Mouse (Mus musculus) megakaryocyte, embryonic 14.5 days (primary cell): ENCODE data around the gene Slc5a11. TPM values are rescaled to one million over a fixed set of nuclear protein-coding genes. Genes with fewer than 3 reads are reported as not detected.

Source experiments
- H3K27me3 ChIP-seq: replicated peaks from 2 replicates; pipeline ENCODE3; 2012; ENCODE audit warnings: inconsistent platforms
- H3K36me3 ChIP-seq: replicated peaks from 2 replicates; pipeline ENCODE3; 2012; ENCODE audit warnings: low read length, inconsistent platforms, mixed read lengths
- H3K4me1 ChIP-seq: 2 replicates; pipeline ENCODE4 v1.6.1; 2012; ENCODE audit warnings: inconsistent platforms
- H3K4me3 ChIP-seq: replicated peaks from 2 replicates; pipeline ENCODE3; 2012; ENCODE audit warnings: moderate library complexity, mild to moderate bottlenecking, inconsistent platforms
- H3K9me3 ChIP-seq: 2 replicates; pipeline ENCODE4 v1.6.1; 2012; ENCODE audit warnings: inconsistent platforms
- FLI1 ChIP-seq: IDR thresholded peaks from 2 replicates; pipeline ENCODE4 v1.6.1; 2012; ENCODE audit warnings: low read length, inconsistent platforms, mixed read lengths
- GATA1 ChIP-seq: IDR thresholded peaks from 3 replicates; pipeline ENCODE4 v1.6.1; 2012; ENCODE audit warnings: mixed read lengths, low read length, inconsistent platforms, borderline replicate concordance
- polyA plus RNA-seq: library from polyadenylated mRNA; stranded (reverse); fragments of >175 nt; gene quantifications from 2 replicates; pipeline ENCODE4 v1.2.3, GENCODE M21; 2012; ENCODE audit warnings: low replicate concordance; ENCODE audit not compliant: insufficient read depth

Slc5a11 gene
- polyA plus RNA-seq, 1 experiment: not detected

GRCm38 (mm10) chr7:123258103-123258502 is 43.5 kb downstream of the Slc5a11 start:
- H3K9me3 ChIP-seq: no peaks in the 10 kb centered on the region
- no peak for TF ChIP-seq FLI1
- no peak for TF ChIP-seq GATA1
- H3K4me3 ChIP-seq: no peak overlapping the region
- no peaks in the 10 kb centered on the region for H3K4me1 ChIP-seq
- no peaks in the 10 kb centered on the region for H3K36me3 ChIP-seq
- peaks cover 8% of the 10 kb centered on the region for H3K27me3 ChIP-seq

DNA sequence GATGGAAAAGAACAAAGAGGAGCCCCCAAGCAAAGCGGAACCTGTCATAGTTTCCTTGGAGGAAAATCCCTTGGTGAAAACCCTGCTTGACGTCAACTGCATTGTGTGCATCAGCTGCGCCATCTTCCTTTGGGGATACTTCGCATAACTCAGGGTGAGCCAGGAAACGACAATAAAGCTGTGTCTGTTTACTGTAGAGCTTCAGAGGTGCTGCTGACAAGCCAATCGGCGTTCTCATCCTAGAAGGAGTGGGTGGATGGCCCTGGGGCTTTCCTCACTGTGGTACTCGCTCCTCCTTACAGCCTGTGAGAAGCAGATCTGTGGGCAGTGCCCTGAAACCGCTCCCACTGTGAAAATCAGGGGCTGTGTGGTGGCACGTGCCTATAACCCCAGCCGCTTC is 58.5 kb downstream of the Slc5a11 start:
- no peaks in the 10 kb centered on the region for H3K9me3 ChIP-seq
- H3K4me1 ChIP-seq: no peaks in the 10 kb centered on the region
- H3K36me3 ChIP-seq: peaks cover 11% of the 10 kb centered on the region
- no peak overlapping the region for H3K4me3 ChIP-seq
- no peaks in the 10 kb centered on the region for H3K27me3 ChIP-seq
- TF ChIP-seq FLI1 (no peak), GATA1 (no peak)

DNA sequence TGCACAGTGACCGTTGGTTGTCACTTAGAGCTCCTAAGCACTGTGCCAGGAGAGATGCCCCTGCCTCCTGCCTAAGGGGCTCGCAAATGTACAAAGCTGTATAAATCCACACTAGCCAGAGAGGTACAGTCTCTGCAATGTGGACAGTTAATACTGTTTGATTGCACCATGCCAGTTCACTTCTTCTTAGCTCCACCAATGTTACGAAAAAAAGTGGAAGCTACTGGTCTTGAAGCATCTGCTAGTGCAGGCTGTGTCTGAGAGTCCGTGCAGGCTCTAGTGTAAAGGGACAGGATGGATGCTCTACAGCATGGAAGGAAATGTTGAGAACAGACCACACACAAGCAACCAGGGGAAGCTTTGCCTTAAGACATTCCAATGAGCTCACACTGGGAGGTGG is 62.0 kb downstream of the Slc5a11 start:
- no peaks in the 10 kb centered on the region for H3K27me3 ChIP-seq
- TF ChIP-seq FLI1: no peak
- no peak for TF ChIP-seq GATA1
- peaks cover 44% of the 10 kb centered on the region for H3K36me3 ChIP-seq
- H3K4me3 ChIP-seq: no peak overlapping the region
- no peaks in the 10 kb centered on the region for H3K4me1 ChIP-seq
- H3K9me3 ChIP-seq: no peaks in the 10 kb centered on the region

DNA sequence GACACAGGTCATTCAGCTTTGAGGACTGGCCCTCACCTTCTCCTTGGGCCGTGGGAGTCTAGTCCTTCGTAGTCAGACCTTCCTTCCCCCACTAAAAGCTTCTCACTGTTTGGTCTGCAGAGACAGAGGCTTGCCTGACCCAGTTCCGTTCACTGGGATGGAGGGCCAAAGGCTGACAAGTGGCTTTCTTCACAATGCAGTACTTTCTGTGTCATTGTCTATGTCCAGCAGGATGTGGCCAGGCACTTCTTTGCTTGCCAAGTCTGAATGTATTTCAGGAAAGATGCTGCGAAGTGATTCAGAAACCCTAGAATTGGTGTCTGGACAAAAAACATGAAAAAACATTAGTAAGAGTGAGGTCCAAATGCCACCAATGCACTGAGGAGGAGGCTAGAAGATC is 65.2 kb downstream of the Slc5a11 start:
- peaks cover 73% of the 10 kb centered on the region for H3K36me3 ChIP-seq
- H3K4me3 ChIP-seq: no peak overlapping the region
- no peaks in the 10 kb centered on the region for H3K27me3 ChIP-seq
- peaks cover 2% of the 10 kb centered on the region for H3K4me1 ChIP-seq
- TF ChIP-seq GATA1 (no peak), FLI1 (no peak)
- no peaks in the 10 kb centered on the region for H3K9me3 ChIP-seq

DNA sequence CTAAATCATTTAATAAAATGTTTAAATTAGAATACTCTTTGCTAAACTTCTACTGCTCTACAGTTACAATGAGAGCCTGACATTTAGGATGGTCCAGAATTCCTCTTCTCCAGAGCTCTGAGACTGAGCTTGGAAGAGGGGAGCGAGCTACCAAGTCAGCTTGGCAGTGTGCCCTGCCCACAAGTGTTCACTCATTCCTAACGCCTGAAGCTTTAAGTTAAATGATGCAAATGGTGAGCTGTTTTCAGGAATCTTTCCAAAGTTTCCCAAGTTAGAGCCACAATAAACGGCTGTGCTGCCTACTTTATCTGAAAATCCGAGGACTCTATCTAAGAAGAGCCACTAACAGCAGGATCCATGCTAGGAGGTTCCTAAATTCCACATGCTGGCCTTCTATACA is 69.2 kb downstream of the Slc5a11 start:
- H3K4me1 ChIP-seq: peaks cover 7% of the 10 kb centered on the region
- H3K4me3 ChIP-seq: no peak overlapping the region
- no peak for TF ChIP-seq FLI1
- no peak for TF ChIP-seq GATA1
- no peaks in the 10 kb centered on the region for H3K27me3 ChIP-seq
- H3K36me3 ChIP-seq: peaks cover 94% of the 10 kb centered on the region
- H3K9me3 ChIP-seq: no peaks in the 10 kb centered on the region

GRCm38 (mm10) chr7:123285896-123286295 is 71.3 kb downstream of the Slc5a11 start:
- Histone ChIP-seq H3K4me1 (peaks cover 7% of the 10 kb centered on the region), H3K4me3 (no peak overlapping the region), H3K27me3 (no peaks in the 10 kb centered on the region), H3K9me3 (no peaks in the 10 kb centered on the region), H3K36me3 (peaks cover 94% of the 10 kb centered on the region)
- TF ChIP-seq FLI1 (no peak), GATA1 (no peak)

DNA sequence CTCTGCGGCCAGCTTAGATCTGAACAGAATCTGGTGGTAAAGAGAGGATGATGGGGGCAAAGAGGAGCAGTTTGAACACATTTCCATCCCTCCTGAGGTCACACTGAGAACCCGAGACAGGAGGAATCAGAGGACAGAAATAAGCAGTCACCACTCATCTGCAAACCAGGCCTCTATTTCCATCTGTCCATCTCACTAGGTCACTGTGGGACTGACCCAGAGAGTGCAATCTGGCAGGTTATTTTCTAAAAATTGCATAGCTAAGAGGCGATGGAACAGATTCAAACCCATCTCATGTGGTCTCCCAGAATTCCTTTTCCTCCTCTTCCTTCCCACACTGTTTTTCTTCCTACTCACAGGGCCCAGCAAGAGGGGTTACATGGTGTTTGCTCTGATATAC is 73.3 kb downstream of the Slc5a11 start:
- peaks cover 99% of the 10 kb centered on the region for H3K36me3 ChIP-seq
- no peaks in the 10 kb centered on the region for H3K27me3 ChIP-seq
- TF ChIP-seq FLI1 (no peak), GATA1 (no peak)
- no peak overlapping the region for H3K4me3 ChIP-seq
- H3K4me1 ChIP-seq: peaks cover 7% of the 10 kb centered on the region
- H3K9me3 ChIP-seq: no peaks in the 10 kb centered on the region

- Histone ChIP-seq H3K4me3 (no peak overlapping the region), H3K9me3 (no peaks in the 10 kb centered on the region), H3K4me1 (peaks cover 7% of the 10 kb centered on the region), H3K36me3 (peaks cover 100% of the 10 kb centered on the region), H3K27me3 (no peaks in the 10 kb centered on the region)
- TF ChIP-seq GATA1: no peak
- no peak for TF ChIP-seq FLI1
Observed at GRCm38 (mm10) chr7:123289176-123289575, 74.6 kb downstream of the Slc5a11 start.

DNA sequence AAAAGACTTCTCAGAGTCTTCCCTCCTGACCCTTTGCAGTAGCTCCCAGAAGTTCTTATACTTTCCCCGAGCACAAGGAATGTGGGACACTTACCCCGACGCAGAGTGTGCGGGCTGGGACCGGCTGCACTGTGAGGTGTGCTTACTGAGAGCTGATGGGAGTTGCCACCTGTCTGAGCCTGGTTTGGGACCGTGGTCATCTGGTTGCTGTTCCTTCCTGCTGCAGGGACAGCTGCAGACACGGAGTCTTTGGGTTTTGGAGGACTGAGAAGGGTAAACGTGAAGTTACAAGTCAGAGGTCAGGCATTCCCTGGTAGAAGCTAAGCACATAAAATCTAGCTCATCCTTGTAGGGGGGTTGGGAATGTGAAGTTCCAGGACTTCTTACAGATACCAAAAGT is 77.4 kb downstream of the Slc5a11 start:
- no peaks in the 10 kb centered on the region for H3K4me1 ChIP-seq
- H3K27me3 ChIP-seq: no peaks in the 10 kb centered on the region
- TF ChIP-seq GATA1: no peak
- no peak for TF ChIP-seq FLI1
- peaks cover 98% of the 10 kb centered on the region for H3K36me3 ChIP-seq
- no peaks in the 10 kb centered on the region for H3K9me3 ChIP-seq
- H3K4me3 ChIP-seq: no peak overlapping the region

GRCm38 (mm10) chr7:123293898-123294297 is 79.3 kb downstream of the Slc5a11 start:
- Histone ChIP-seq H3K36me3 (peaks cover 98% of the 10 kb centered on the region), H3K4me3 (no peak overlapping the region), H3K9me3 (no peaks in the 10 kb centered on the region), H3K4me1 (no peaks in the 10 kb centered on the region), H3K27me3 (no peaks in the 10 kb centered on the region)
- TF ChIP-seq FLI1 (no peak), GATA1 (no peak)

DNA sequence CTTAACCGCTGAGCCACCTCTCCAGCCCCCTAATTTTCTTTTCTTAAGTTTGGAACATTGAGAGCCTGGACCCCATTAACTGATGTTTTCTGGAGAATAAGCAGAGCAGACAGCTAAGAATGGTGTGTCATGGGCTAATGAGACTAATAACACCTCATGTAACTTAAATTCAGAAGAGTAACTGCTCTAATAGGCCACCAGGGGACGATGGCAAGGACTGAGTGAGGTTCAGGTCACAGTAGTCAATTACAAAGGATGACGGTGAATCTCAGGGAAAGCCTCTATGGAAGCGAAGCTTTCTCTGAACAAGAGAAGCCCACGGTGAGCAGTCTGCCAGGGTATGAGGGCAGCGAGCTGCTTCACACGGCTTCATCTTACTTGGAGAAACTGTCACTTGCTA is 80.8 kb downstream of the Slc5a11 start:
- Histone ChIP-seq H3K36me3 (peaks cover 98% of the 10 kb centered on the region), H3K4me3 (no peak overlapping the region), H3K4me1 (peaks cover 2% of the 10 kb centered on the region; the same call in 1 of the 2 replicates), H3K9me3 (no peaks in the 10 kb centered on the region), H3K27me3 (no peaks in the 10 kb centered on the region)
- TF ChIP-seq FLI1 (no peak), GATA1 (no peak)
